Mouse (Mus musculus) embryonic facial prominence, embryonic 11.5 days (tissue): ENCODE results near the gene Acox3. TPM values are rescaled to one million over a fixed set of nuclear protein-coding genes. Genes with fewer than 3 reads are reported as not detected.
A peak's percentile ranks its signal among the peaks of the same experiment; 100 is the strongest.

Experiments
- ATAC-seq: fragments of 200-750 bp; cut with Nextera tagmentation; replicated peaks from 2 replicates; pipeline ENCODE4 v1.8.0; 2017; ENCODE audit warnings: low read depth; ENCODE audit not compliant: insufficient number of reproducible peaks, low FRiP score, low TSS enrichment
- DNase-seq: peaks from one replicate; pipeline ENCODE4 v3.0.0-alpha.2; 2015; ENCODE audit warnings: low spot score
- H3K27ac ChIP-seq: fragments of 300-500 bp; sonication (generic); replicated peaks from 2 replicates; pipeline ENCODE4 v1.5.1; 2014; ENCODE audit warnings: mild to moderate bottlenecking, low read depth, low read length, control low read depth
- H3K27me3 ChIP-seq: fragments of 300-500 bp; sonication (generic); 2 replicates; pipeline ENCODE4 v1.6.1; 2014; ENCODE audit warnings: mild to moderate bottlenecking, low read length, moderate library complexity, mixed read lengths; ENCODE audit not compliant: control insufficient read depth, insufficient read depth
- H3K36me3 ChIP-seq: fragments of 300-500 bp; sonication (generic); replicated peaks from 2 replicates; pipeline ENCODE4 v1.6.1; 2014; ENCODE audit warnings: low read depth, mild to moderate bottlenecking, low read length, moderate library complexity, mixed read lengths; ENCODE audit not compliant: control insufficient read depth, insufficient read depth
- H3K4me1 ChIP-seq: fragments of 300-500 bp; sonication (generic); 2 replicates; pipeline ENCODE4 v1.6.1; 2014; ENCODE audit warnings: low read length, mixed read lengths; ENCODE audit not compliant: control insufficient read depth, insufficient read depth
- H3K4me2 ChIP-seq: fragments of 300-500 bp; sonication (generic); 2 replicates; pipeline ENCODE4 v1.6.1; 2014; ENCODE audit warnings: low read depth, mild to moderate bottlenecking, control low read depth, low read length, moderate library complexity
- H3K4me3 ChIP-seq: fragments of 300-500 bp; sonication (generic); 2 replicates; pipeline ENCODE4 v1.5.1; 2014; ENCODE audit warnings: low read depth, low read length, control low read depth
- H3K9ac ChIP-seq: fragments of 300-500 bp; sonication (generic); replicated peaks from 2 replicates; pipeline ENCODE4 v1.6.1; 2014; ENCODE audit warnings: mild to moderate bottlenecking, control low read depth, low read length
- H3K9me3 ChIP-seq: fragments of 300-500 bp; sonication (generic); replicated peaks from 2 replicates; pipeline ENCODE4 v1.6.1; 2016; ENCODE audit warnings: mild to moderate bottlenecking, low read length, inconsistent platforms, mixed read lengths; ENCODE audit not compliant: control insufficient read depth
- WGBS: fragments of 180-500 bp; shearing (Covaris S2); extraction: QIAGEN DNeasy Blood & Tissue Kit; methylation state at CpG from one replicate; pipeline ENCODE4 v1.1.7; 2014; 5-methylcytosine and 5-hydroxymethylcytosine counted together
- polyA plus RNA-seq: library from polyadenylated mRNA; unstranded; fragments of >200 nt; fragmentation: Nextera tagmentation; extraction: Ambion mirVana; gene quantifications from 2 replicates; pipeline ENCODE4 v1.2.1, GENCODE M21; 2014

Gene Acox3
- polyA plus RNA-seq, 1 experiment from 2014 or later, result 10.9 TPM

DNA sequence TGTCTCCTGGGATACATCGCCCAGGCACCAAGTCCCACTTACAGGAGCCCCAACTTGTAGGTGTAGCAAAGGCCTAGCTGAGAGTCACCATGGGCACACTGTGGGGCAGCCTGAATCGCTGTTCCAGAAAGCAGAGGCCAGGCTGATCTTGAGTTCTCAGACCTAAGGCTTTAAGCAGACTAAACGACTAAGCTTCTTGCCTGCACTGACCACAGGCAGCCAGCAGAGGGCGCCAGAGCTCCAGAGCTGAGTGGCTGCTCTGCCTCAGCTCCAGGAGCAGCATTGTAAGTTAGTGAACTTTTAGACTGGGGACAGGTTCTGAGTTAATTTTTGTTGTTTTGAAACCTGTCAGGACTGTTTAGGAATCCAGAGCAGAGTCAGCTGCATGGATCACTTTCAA, 12.9 kb downstream of the Acox3 start:
- no peak for ATAC-seq
- Histone ChIP-seq H3K4me1 (no peaks in the 10 kb centered on the region; the same call in 1 of the 2 replicates), H3K9ac (no peak overlapping the region), H3K27me3 (no peaks in the 10 kb centered on the region), H3K9me3 (no peaks in the 10 kb centered on the region), H3K4me2 (no peak overlapping the region), H3K4me3 (no peak overlapping the region), H3K27ac (no peak overlapping the region), H3K36me3 (peaks cover 7% of the 10 kb centered on the region; the same call in 1 of the 2 replicates)
- peak; percentile 87 for DNase-seq
- 22% methylated on average over 4 of the region's 4 CpGs for WGBS

DNA sequence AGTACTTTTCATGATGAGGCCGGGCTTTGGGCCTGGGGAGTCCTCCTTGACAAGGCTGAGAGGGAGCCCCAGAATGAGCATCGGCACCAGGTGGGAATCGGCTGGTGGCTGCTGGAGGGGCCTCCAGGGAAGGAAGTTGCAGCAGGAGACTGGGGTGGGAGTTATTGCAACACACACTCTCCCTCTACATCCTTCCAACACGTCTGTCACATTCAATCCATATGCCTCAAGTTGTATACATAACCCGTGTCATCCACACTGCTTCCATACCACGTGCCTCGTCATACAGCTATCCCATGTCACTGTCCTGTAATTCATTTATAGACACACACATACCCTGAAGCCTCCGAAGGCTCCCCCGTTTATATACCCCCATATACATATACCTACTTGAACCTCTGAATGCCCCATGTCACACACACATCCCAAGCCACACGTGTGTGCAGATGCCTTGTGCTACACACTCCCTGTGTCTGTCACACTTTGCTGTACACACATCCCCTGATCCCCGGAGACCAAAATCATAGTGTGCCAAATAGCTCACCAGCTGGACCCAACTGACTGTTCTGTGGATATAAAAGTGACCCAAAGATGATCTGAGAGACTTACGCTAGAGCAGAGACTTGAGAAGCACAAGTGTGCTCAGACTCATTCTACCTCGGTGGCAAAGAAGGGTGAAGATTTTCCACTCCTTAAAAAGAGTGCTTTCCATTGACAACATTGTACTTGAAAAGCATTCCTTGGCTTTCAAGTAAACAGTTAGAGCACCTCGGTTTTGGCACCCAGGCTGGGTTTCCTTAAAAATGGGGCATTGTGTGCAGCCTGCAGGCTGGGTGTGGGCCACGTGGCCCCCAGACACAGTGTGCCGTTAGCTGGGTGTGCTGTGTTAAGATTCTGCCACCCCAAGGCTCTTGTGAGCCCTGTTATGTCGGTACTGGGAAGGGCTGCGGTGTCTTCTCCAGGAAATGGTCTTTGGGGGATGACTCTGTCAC, 13.6 kb downstream of the Acox3 start:
- no peak for DNase-seq
- Histone ChIP-seq H3K27ac (no peak overlapping the region), H3K36me3 (peaks cover 4% of the 10 kb centered on the region; the same call in 1 of the 2 replicates), H3K27me3 (no peaks in the 10 kb centered on the region), H3K9ac (no peak overlapping the region), H3K9me3 (no peaks in the 10 kb centered on the region), H3K4me3 (no peak overlapping the region), H3K4me1 (no peaks in the 10 kb centered on the region; the same call in 1 of the 2 replicates), H3K4me2 (no peak overlapping the region)
- no peak for ATAC-seq
- 79% methylated on average over 18 of the region's 18 CpGs for WGBS

DNA sequence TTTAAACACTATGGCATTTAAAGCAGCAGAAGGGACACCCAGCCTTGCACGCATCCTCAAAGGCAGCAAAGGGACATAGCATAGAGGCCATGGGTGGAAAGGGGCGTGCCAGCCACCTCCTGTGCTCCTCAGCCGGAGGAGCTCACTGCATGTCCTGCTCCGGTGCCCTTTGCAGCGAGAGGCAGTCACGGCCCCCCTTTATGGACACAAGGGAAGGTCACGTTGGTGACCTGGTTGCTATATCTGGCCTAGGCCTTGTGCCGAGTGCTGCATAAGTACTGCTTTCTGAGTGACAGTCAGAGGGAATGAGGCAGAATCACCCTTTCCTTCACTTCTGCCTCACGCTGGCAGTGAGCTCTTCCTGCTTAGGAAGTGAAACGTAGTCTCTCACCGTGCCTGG, 17.4 kb downstream of the Acox3 start:
- H3K4me3 ChIP-seq, result no peak overlapping the region
- H3K36me3 ChIP-seq, result no peaks in the 10 kb centered on the region
- H3K4me2 ChIP-seq, result no peak overlapping the region
- no peak overlapping the region for H3K9ac ChIP-seq
- ATAC-seq (no peak), DNase-seq (no peak)
- H3K4me1 ChIP-seq, result no peaks in the 10 kb centered on the region; the same call in 1 of the 2 replicates
- 73% methylated on average over 11 of the region's 11 CpGs for WGBS
- H3K27ac ChIP-seq, result no peak overlapping the region
- H3K27me3 ChIP-seq, result no peaks in the 10 kb centered on the region
- H3K9me3 ChIP-seq, result no peaks in the 10 kb centered on the region

DNA sequence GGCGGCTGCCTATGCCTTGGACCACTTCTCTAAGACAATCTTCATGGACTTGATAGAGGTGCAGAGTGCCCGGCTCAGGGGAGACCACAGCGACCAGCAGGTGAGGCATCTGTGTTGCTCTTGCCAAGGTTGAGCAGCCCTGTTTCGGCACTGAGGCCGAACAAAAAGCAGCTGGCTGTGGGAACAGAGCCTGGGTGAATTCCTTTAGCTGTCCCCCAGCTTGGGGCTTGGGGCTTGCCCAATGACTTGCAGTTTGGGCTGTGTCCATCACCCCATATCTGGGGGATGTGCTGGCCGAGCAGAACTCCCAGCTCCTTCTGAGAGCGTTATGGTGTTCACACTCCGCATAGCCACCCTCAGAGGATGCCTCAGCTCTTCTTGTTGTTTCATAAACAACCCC, 18.7 kb downstream of the Acox3 start:
- no peak overlapping the region for H3K27ac ChIP-seq
- no peaks in the 10 kb centered on the region for H3K36me3 ChIP-seq
- H3K4me1 ChIP-seq, result no peaks in the 10 kb centered on the region
- WGBS, result 89% methylated on average over 8 of the region's 8 CpGs
- H3K4me2 ChIP-seq, result no peak overlapping the region
- no peak for DNase-seq
- no peak overlapping the region for H3K9ac ChIP-seq
- no peaks in the 10 kb centered on the region for H3K9me3 ChIP-seq
- no peaks in the 10 kb centered on the region for H3K27me3 ChIP-seq
- H3K4me3 ChIP-seq, result no peak overlapping the region
- ATAC-seq, result no peak

DNA sequence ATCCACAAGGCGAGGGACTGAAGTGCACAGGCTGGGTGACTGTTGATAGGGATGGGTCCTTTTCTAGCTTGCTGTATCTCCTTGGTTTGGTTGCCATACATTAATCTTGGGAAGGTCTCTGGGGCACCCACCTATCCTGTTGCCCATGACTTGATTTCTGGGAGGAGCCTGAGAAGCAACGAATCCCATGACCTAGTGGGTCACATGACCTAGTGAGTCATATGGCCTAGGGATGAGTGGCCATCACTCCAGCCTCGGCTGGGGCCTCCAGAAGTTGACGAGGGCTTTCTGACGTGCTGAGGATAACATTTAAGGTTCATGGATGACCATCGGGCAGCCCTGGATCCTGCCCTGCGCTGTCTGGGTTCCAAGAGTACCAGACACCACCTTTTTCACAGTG, 22.5 kb downstream of the Acox3 start:
- Histone ChIP-seq H3K27ac (no peak overlapping the region), H3K4me1 (peaks cover 2% of the 10 kb centered on the region; the same call in 1 of the 2 replicates), H3K27me3 (no peaks in the 10 kb centered on the region), H3K36me3 (no peaks in the 10 kb centered on the region), H3K4me2 (no peak overlapping the region), H3K9ac (no peak overlapping the region), H3K9me3 (no peaks in the 10 kb centered on the region), H3K4me3 (no peak overlapping the region)
- DNase-seq (no peak), ATAC-seq (no peak)
- WGBS, result 85% methylated on average over 7 of the region's 7 CpGs

DNA sequence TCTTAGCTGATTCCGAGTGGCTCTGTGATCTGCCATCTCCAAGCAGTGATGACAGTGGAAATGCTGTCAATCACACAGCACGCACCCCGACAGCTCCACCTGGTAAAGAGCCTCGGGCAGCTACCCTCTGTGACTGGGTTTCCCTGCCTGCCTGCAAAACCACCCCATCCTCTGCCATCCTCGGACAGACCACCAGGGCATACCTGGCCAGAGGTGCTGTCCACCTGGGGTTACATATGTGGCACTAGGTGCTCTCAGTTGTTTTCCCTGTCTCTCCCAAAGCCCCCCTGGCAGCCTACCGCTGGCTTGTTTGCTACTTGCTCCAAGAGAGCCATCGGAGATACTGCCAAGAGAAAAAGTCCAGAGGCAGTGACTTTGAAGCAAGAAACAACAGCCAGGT, 24.0 kb downstream of the Acox3 start:
- no peak for DNase-seq

DNA sequence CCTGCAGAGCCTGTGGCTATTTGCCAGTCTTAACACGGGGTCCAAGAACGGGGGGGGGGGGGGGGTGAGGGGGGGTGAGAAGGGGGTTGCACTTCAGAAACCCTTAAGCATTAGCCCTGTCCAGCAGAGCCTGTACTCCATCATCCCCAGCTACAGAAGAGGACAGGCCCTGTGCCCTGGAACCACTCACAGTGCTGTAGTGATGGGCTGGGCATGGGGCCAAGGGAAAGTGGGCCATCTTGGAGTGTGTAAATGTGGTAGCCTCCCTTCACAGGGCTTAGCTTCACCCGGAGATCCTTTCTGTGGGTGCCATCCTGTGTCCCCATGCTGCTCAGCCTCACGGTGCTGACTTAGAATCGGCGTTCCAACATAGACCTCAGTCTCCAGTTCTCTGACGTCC, 24.9 kb downstream of the Acox3 start:
- Histone ChIP-seq H3K4me1 (peaks cover 2% of the 10 kb centered on the region; the same call in 1 of the 2 replicates), H3K27ac (no peak overlapping the region), H3K36me3 (no peaks in the 10 kb centered on the region; the same call in 1 of the 2 replicates), H3K4me3 (no peak overlapping the region), H3K9ac (no peak overlapping the region), H3K4me2 (no peak overlapping the region), H3K27me3 (no peaks in the 10 kb centered on the region), H3K9me3 (no peaks in the 10 kb centered on the region)
- ATAC-seq, result no peak
- no peak for DNase-seq
- WGBS, result 82% methylated on average over 7 of the region's 7 CpGs

More for the DNA sequence above, 24.0 kb downstream of the Acox3 start:
- no peak for ATAC-seq
- 84% methylated on average over 7 of the region's 7 CpGs for WGBS
- Histone ChIP-seq H3K4me2 (no peak overlapping the region), H3K36me3 (no peaks in the 10 kb centered on the region; the same call in 1 of the 2 replicates), H3K9me3 (no peaks in the 10 kb centered on the region), H3K4me1 (peaks cover 2% of the 10 kb centered on the region; the same call in 1 of the 2 replicates), H3K4me3 (no peak overlapping the region), H3K9ac (no peak overlapping the region), H3K27me3 (no peaks in the 10 kb centered on the region), H3K27ac (no peak overlapping the region)

DNA sequence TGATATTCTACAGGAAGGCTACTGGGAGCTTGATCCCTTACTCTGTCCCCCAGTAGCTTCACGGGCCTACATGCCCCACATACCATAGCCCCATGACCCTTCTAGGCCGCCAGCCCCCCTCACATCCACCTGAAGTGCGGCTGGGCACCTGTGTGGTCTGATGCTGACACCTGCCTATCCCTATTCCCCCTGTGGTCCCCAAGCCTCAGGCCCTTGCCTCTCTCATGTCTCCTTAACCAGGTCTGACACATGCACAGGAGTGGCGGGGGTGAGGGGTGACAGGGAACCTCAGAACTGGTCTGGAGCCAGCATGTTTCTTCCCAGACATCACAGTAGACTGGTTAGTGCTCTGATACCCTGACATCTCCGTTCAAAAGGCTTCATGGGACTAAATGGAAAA, 25.7 kb downstream of the Acox3 start:
- Histone ChIP-seq H3K27me3 (no peaks in the 10 kb centered on the region), H3K9me3 (no peaks in the 10 kb centered on the region), H3K4me3 (no peak overlapping the region), H3K9ac (no peak overlapping the region), H3K36me3 (no peaks in the 10 kb centered on the region; the same call in 1 of the 2 replicates), H3K27ac (peak overlapping the region; percentile 31; the same call in 1 of the 2 replicates), H3K4me1 (peaks cover 2% of the 10 kb centered on the region; the same call in 1 of the 2 replicates), H3K4me2 (no peak overlapping the region)
- DNase-seq, result no peak
- ATAC-seq, result no peak
- WGBS, result 78% methylated on average over 5 of the region's 5 CpGs
